Mouse (Mus musculus) liver, postnatal 0 days (tissue): ENCODE data around the gene Gm36028. TPM values are rescaled to one million over a fixed set of nuclear protein-coding genes. Genes with fewer than 3 reads are reported as not detected.

ENCODE experiments used
- ATAC-seq: fragments of 200-750 bp; cut with Nextera tagmentation; 2 replicates; pipeline ENCODE4 v1.8.0; 2017; ENCODE audit warnings: mild to moderate bottlenecking, moderate library complexity
- DNase-seq: peaks from one replicate; pipeline ENCODE4 v3.0.0-alpha.2; 2016
- H3K27ac ChIP-seq: fragments of 300-500 bp; sonication (generic); 2 replicates; pipeline ENCODE4 v1.5.1; 2014; ENCODE audit warnings: antibody characterized with exemption, moderate library complexity, mild to moderate bottlenecking, low read depth
- H3K27me3 ChIP-seq: fragments of 300-500 bp; sonication (generic); 2 replicates; pipeline ENCODE4 v1.6.1; 2014; ENCODE audit warnings: low read length, control low read depth, mixed read lengths; ENCODE audit not compliant: insufficient read depth
- H3K36me3 ChIP-seq: fragments of 300-500 bp; sonication (generic); replicated peaks from 2 replicates; pipeline ENCODE4 v1.6.1; 2014; ENCODE audit warnings: mild to moderate bottlenecking, control low read depth, low read length, moderate library complexity, mixed read lengths; ENCODE audit not compliant: insufficient read depth
- H3K4me1 ChIP-seq: fragments of 300-500 bp; sonication (generic); 2 replicates; pipeline ENCODE4 v1.6.1; 2014; ENCODE audit warnings: antibody characterized with exemption, mild to moderate bottlenecking, control low read depth; ENCODE audit not compliant: insufficient read depth
- H3K4me2 ChIP-seq: fragments of 300-500 bp; sonication (generic); 2 replicates; pipeline ENCODE4 v1.6.1; 2014; ENCODE audit warnings: low read depth, mild to moderate bottlenecking, low read length, moderate library complexity, mixed read lengths
- H3K4me3 ChIP-seq: fragments of 300-500 bp; sonication (generic); 2 replicates; pipeline ENCODE4 v1.5.1; 2014; ENCODE audit warnings: low read depth, low read length
- H3K9ac ChIP-seq: fragments of 300-500 bp; sonication (generic); replicated peaks from 2 replicates; pipeline ENCODE4 v1.6.1; 2014; ENCODE audit warnings: mild to moderate bottlenecking, moderate library complexity
- H3K9me3 ChIP-seq: fragments of 300-500 bp; sonication (generic); 2 replicates; pipeline ENCODE4 v1.6.1; 2016; ENCODE audit warnings: mild to moderate bottlenecking, control low read depth, low read length, mixed read lengths
- CTCF ChIP-seq: sonication (generic); IDR thresholded peaks from 2 replicates; pipeline ENCODE4 v1.5.1; 2016; ENCODE audit warnings: antibody characterized with exemption, low read depth
- EP300 ChIP-seq: IDR thresholded peaks from 2 replicates; pipeline ENCODE4 v1.6.1; 2016; ENCODE audit warnings: antibody characterized with exemption, low read depth, mild to moderate bottlenecking
- WGBS: fragments of 180-500 bp; shearing (Covaris S2); extraction: QIAGEN DNeasy Blood & Tissue Kit; methylation state at CpG from one replicate; pipeline ENCODE4 v1.1.7; 2014; ENCODE audit not compliant: insufficient replicate concordance; 5-methylcytosine and 5-hydroxymethylcytosine counted together
- polyA plus RNA-seq: library from polyadenylated mRNA; unstranded; fragments of >200 nt; fragmentation: Nextera tagmentation; extraction: Ambion mirVana; gene quantifications from 2 replicates; pipeline ENCODE4 v1.2.1, GENCODE M21; 2015

Gm36028 gene
- polyA plus RNA-seq, 1 experiment from 2014 or later: not detected

- WGBS: 2% methylated on average over 50 of the region's 86 CpGs
- DNase-seq: peak; percentile 81
- H3K27ac ChIP-seq: peak within 1 kb of the TSS; percentile 98
- no peaks in the 10 kb centered on the region for H3K36me3 ChIP-seq
- ATAC-seq: peak; percentile 90
- H3K4me3 ChIP-seq: peak within 1 kb of the TSS; percentile 80
- peak within 1 kb of the TSS; percentile 75 for H3K4me2 ChIP-seq
- peaks cover 16% of the 10 kb centered on the region for H3K4me1 ChIP-seq
- TF ChIP-seq CTCF (no peak), EP300 (no peak)
- H3K9me3 ChIP-seq: no peaks in the 10 kb centered on the region
- H3K9ac ChIP-seq: peak within 1 kb of the TSS; percentile 80
- H3K27me3 ChIP-seq: no peaks in the 10 kb centered on the region
Observed at GRCm38 (mm10) chr16:37867791-37868505, 7.0 kb upstream of the Gm36028 start, which contains the start of gene Lrrc58. TSS of gene Lrrc58 (plus strand) at chr16:37868389.

DNA sequence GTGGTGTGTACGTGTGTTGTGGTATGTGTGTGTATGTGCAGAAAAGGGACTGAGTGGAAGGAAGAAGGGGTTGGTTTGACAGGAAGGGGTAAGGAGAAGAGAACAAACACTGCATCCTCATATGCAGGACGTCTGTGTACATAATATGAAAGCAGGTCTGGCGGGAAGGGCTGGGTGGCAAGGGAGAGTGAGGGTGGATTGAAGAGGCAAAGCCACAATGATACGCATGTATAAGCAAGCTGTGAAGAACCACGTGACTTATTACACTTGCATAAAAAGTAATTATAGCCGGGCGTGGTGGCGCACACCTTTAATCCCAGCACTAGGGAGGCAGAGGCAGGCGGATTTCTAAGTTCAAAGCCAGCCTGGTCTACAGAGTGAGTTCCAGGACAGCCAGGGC is 4.9 kb upstream of the Gm36028 start:
- 77% methylated on average over 9 of the region's 9 CpGs for WGBS
- no peaks in the 10 kb centered on the region for H3K27me3 ChIP-seq
- no peak for TF ChIP-seq CTCF
- TF ChIP-seq EP300: no peak
- H3K27ac ChIP-seq: no peak overlapping the region
- no peak overlapping the region for H3K9ac ChIP-seq
- no peak overlapping the region for H3K4me3 ChIP-seq
- H3K4me2 ChIP-seq: no peak overlapping the region
- DNase-seq (no peak), ATAC-seq (no peak)
- H3K4me1 ChIP-seq: peaks cover 12% of the 10 kb centered on the region; the same call in 1 of the 2 replicates
- no peaks in the 10 kb centered on the region for H3K36me3 ChIP-seq
- no peaks in the 10 kb centered on the region for H3K9me3 ChIP-seq

DNA sequence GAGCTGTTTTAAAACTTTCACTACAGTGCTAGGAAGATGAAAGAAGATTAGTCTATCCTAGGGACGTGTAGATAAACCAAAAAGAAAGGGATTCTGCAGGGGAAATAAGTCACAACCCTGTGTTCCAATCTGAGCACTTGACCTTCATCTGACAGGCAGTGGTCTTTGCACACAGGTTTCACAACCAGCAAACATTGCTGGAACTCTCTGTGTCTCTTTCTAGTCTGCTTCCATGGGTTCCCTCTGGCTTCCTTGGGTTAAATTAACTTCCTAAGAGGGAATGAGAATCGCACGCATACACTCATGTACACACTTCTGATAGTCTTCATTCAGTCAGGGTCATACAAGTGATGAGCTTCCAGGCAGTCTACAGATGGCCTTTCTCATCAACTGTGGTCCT is 2.9 kb upstream of the Gm36028 start:
- Histone ChIP-seq H3K9ac (no peak overlapping the region), H3K4me2 (no peak overlapping the region), H3K4me3 (no peak overlapping the region), H3K27ac (peak overlapping the region; percentile 59), H3K4me1 (0 out of 2 replicates have a peak, but pooled peaks cover 6% of the 10 kb centered on the region), H3K9me3 (no peaks in the 10 kb centered on the region), H3K27me3 (no peaks in the 10 kb centered on the region), H3K36me3 (no peaks in the 10 kb centered on the region)
- DNase-seq: no peak
- 52% methylated on average over 3 of the region's 3 CpGs for WGBS
- TF ChIP-seq CTCF: no peak
- TF ChIP-seq EP300: no peak
- ATAC-seq: no peak

DNA sequence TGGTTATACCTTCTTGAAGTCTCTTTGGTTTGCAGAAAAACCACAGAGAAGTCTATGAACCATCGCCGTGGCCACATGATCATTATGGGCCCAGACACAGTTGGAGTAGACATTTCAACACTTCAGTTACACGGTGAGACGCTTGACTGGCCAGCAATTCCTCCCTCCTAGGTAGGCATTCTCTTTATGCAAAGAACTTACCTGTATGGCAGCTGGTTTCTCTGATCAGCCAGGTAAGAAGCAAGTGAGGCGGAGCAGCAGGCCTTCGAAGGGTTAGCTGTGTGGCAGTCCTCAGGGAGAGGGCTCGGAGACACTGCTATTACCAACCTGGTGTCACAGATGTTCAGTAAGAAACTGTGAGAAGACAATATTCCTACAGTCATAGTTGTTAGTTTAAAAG is 733 bp downstream of the Gm36028 start:
- WGBS: 66% methylated on average over 7 of the region's 7 CpGs
- no peaks in the 10 kb centered on the region for H3K27me3 ChIP-seq
- no peak overlapping the region for H3K27ac ChIP-seq
- H3K4me2 ChIP-seq: no peak overlapping the region
- H3K36me3 ChIP-seq: no peaks in the 10 kb centered on the region
- TF ChIP-seq EP300: no peak
- TF ChIP-seq CTCF: no peak
- H3K9me3 ChIP-seq: no peaks in the 10 kb centered on the region
- no peak for DNase-seq
- H3K4me1 ChIP-seq: peaks cover 6% of the 10 kb centered on the region; the same call in 1 of the 2 replicates
- no peak overlapping the region for H3K9ac ChIP-seq
- H3K4me3 ChIP-seq: no peak overlapping the region
- ATAC-seq: no peak

DNA sequence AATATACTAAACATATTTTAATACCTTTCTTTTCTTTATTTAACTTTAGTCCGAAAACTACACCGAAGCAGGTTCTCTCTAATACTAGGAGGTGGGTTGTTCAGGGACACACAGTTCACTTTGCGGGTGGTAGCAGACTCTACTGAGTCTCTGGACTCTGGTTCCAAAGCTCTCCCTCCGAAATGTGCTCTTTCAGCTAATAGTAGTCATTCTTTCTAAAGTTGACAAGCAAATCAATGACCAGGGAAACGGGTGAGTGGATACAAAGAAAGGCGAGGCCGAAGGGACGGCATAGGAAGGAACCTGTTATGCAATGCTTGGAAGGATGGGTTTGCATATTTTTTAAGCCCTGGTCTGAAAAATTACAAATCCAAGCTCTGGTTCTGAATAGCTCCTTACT is 3.5 kb downstream of the Gm36028 start:
- ATAC-seq (no peak), DNase-seq (no peak)
- H3K27ac ChIP-seq: no peak overlapping the region
- WGBS: 55% methylated on average over 8 of the region's 8 CpGs
- H3K9me3 ChIP-seq: no peaks in the 10 kb centered on the region
- no peak overlapping the region for H3K4me3 ChIP-seq
- no peak overlapping the region for H3K4me2 ChIP-seq
- H3K36me3 ChIP-seq: no peaks in the 10 kb centered on the region
- no peak overlapping the region for H3K9ac ChIP-seq
- no peaks in the 10 kb centered on the region for H3K27me3 ChIP-seq
- no peaks in the 10 kb centered on the region; the same call in 1 of the 2 replicates for H3K4me1 ChIP-seq
- TF ChIP-seq CTCF (no peak), EP300 (no peak)

- Histone ChIP-seq H3K4me2 (no peak overlapping the region), H3K4me1 (no peaks in the 10 kb centered on the region; the same call in 1 of the 2 replicates), H3K36me3 (no peaks in the 10 kb centered on the region), H3K27ac (no peak overlapping the region), H3K9ac (no peak overlapping the region), H3K9me3 (no peaks in the 10 kb centered on the region), H3K27me3 (no peaks in the 10 kb centered on the region), H3K4me3 (no peak overlapping the region)
- TF ChIP-seq EP300 (no peak), CTCF (no peak)
- ATAC-seq: peak; percentile 27; the same call in 1 of the 2 replicates
- 48% methylated on average over 3 of the region's 3 CpGs for WGBS
- DNase-seq: no peak
Observed at GRCm38 (mm10) chr16:37856327-37856726, 4.6 kb downstream of the Gm36028 start.
